Mouse (Mus musculus): ENCODE measurements at regions not wholly inside any gene's neighbourhood (a gene's known extent, or its start where the extent isn't known, plus 50 kb on each side); places are given as distances from the start of the nearest gene placed in this dataset.

DNA sequence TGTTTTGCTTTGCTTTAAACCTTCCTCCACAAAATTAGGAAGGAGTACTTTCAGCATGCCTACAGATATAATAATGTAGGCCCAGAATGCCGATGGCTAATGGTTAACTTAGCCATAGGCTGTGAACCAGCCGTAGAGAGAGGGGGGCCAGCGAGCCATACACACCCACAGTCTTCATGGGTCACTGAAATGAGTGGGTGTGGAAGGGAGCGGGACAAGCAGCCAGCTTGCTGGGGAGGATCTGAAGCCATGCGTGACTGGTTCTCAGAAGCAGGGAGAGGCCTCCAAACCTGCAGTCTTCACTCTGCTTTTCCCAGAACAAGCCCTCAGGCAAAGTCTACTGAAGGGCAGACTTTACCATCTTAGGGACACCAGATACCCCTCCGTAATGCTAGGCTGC lies 50.8 kb upstream of the Ptpn13 start:
- no peak for DNase-seq (ENCODE audit: low read depth, low spot score)

DNA sequence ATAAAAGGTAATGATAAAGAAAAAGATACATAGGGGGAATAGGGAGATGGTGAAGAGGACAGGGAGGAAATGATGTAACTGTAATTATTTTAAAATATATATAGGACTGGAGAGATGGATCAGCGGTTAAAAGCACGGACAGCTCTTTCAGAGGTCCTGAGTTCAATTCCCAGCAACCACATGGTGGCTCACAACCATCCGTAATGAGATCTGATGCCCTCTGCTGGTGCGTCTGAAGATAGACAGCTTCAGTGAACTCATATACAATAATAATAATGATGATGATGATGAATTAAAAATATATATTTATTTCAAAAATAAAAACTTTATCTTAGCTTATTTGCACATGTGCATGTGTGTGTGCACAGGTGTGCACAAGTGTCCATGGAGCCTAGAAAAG lies 51.9 kb upstream of the Ptpn13 start:
- DNase-seq (ENCODE audit: low read depth, low spot score), result no peak

DNA sequence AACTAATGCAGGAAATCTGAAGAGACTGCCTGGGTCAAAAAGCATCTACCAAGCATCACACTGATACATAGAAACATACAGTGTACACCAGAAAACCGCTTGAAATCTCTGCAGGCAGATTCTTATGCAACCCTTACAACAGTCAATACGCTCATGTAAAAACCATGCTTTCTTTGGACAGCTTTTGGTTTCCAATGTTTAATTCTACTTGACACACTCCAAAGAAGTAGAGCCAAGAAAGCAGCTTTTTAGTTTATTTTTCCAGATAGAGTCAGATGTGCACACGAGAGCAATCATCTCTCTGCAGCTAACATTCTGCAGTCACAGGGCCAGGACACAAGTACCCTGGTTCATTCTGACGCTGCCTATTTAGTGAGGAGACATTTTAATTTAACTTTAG lies 54.5 kb upstream of the Ptpn13 start:
- DNase-seq (ENCODE audit: low read depth, low spot score), result no peak

DNA sequence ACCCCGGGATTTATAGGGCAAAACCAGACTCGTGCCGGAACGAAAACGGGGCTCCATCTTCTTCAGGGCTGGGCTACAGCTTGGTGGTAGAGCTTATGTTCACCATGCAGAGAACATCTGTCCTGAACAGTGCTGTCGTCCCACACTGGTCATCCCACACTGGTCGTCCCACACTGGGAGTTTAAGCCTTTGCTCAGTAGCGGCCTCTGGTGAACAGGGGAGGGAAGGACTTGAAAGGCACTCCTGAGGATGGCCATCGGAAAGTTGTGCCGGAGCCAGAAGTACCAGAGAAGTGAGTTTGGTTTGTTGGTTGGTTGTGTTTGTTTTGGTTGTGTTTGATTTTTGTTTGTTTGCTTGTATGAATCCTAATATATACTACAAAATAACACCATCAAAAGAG lies 56.0 kb upstream of the Ptpn13 start:
- no peak for DNase-seq (ENCODE audit: low read depth, low spot score)

DNA sequence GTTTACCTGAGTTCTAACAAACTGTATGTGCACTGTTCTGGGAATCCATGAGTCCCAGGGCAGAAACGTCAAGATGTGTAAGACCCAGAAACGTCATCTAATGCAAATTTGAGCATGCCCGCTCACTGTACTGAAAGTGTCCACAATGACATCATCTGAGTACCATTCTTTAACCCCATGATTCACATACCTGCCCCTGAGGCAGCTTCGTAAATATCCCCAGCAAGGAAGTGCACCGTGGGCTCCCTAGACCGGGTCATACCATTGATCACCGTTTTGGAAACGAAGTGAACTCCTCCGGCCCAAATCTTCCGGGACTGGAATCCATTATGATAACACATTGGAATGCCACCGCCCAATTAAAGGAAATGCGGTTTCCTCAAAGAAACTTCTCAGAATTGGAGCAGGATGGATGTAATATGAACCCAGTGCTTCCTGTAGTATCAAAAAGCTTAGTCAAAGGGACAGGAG lies 57.8 kb upstream of the Ptpn13 start:
- no peak for DNase-seq (ENCODE audit: low read depth, low spot score)

DNA sequence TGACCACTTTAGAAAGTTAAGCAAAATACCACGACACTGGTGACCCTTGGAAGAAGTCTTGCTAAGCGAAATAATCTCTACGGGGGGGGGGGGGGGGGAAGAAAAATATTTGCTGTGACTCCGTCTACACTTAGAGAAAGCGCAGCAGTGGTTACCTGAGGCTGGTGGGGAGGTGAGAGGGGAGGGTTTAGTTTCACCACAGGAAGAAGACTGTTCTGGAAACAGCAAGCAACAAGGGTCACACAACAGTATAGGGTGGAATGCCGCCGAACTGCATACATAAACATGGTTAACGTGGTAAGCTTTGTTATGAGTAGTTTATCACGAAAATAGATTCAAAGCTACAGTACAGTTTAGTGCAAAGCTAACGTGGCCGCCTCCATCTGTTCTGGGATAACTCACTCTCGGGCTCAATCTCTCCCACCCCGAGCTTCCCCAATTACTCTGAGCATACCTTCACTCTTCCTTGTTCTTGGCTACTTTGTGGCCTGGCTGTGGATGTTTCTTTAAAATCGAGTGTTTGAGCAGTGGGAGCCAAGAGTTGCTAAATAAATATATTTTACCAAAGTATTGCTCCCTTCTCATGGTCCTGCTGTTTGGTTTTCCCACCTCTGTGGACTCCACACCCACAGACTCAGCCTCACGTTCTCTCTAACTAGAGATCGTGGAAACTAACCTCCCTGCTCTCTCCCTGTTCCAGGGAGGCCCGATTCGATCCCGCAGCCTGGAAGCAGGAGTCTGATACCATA lies 59.1 kb upstream of the Ptpn13 start:
- no peak for DNase-seq (ENCODE audit: low read depth, low spot score)

DNA sequence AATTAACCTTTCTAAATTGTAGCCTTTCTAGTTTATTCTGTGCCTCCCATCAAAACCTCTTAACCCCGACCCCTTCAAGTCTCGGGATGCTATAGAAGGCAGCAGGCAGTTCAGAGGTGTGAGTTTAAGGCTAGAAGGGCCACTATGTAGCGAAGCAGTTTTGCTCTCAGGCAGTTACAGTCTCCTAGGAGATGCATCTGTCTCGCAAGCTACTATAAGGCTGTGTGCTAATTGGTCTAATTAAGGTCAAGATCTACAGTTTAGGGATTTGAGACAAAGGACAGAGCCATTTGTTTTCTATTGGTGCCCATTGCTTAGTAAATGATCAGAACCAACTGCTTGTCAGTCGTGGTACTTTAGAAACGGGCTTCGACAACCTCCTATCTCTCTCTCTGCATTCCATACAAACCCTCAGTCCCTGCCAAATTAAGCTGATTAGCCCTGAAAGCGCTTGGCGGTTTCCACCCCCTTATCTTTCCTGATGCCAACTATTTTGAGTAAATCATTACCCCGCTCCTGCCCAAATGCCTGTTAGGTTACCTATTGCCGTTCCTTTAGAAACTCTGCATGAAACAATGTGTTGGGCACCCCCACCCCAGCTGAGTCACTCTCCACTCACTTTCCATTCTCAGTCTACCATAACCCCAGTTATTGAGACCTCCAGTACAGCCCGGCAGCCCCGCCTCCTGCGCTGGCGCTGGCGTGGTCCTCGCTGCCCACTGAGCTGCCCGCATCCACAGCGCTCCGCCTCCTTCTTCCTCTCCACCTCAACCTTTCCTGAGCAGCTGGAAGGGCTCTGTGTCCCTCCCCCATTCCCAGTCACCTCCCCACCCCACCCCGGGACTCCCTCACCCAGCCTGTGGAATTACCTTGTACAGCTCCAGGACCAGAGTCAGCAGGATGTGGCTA lies 59.9 kb upstream of the Ptpn13 start:
- no peak for DNase-seq (ENCODE audit: low read depth, low spot score)

DNA sequence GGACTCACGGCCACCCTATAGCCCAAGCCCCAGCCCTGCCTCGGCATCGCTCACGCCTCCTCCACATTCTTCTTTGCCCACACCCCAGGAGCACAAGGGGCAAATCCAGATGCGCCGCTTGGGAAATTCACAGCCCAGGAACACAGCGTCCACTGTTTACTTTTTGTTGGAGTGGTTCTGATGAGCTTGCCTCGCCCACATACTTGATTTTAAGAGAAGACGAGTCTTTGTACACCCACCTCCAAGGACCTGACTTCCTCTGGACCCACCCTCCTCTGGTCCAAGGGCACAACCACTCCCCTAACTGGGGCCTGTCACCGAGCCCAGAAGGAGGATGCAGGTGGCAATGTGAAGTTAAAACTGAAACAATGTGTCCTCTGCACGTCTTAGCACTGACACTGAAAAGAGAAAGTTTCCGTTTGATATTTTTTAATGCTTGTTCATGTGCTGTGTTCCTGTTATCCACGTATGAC lies 64.2 kb upstream of the Ptpn13 start:
- DNase-seq (ENCODE audit: low read depth, low spot score), result no peak

DNA sequence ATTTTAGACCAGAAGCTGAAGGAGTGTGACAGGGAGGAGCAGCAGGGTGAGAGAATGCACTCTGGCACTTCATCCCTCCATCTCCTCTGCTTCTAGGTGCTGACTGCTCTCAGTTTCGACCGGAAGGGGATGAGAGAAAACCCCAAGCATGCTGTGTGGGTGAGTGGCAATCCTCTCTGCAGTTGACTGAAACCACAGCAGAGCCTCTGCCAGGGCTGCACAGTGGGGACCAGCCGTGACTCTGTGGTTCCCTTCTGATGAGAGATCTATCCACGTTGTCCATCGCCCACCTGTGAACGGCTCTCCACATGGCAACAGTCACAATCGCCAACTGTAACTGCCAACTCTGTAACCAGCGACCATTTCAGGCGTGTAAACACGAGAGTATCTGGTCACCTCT lies 64.6 kb upstream of the Ptpn13 start:
- no peak for DNase-seq (ENCODE audit: low read depth, low spot score)

DNA sequence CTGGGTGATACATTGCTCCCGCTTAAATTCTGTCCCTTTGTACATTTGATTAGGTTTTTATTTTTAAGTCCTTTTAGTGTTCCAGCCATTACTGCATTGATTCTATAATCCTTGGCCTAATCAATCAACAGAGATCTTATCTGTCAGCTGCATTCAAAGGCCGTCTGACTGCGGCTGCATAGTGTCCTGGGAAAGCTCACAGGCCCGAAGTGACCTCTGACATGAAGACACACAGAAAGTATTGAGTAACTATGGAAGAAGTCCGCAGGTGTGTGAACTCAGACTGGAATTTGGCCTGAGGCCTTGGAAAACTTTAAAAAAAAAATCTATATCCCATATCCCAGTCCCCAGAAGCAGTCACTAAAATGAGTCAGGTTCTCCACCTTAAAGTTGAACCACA lies 67.4 kb upstream of the Ptpn13 start:
- DNase-seq (ENCODE audit: low read depth, low spot score), result no peak

DNA sequence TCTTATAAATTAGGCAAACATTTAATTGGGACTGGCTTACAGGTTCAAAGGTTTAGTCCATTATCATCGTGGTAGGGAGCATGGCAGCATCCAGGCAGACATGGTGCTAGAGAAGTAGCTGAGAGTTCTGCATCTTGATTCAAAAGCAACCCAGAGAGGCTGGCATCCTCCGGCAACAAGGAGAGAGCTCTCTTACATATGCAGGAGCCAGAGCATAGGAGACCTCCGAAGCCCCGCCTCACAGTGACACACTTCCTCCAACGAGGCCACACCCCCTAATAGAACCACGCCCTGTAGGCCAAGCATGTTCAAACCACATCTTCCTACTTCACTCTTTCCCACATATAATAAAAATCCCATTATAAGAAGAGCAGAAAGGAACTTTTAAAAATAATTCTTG lies 68.5 kb upstream of the Ptpn13 start:
- no peak for DNase-seq (ENCODE audit: low read depth, low spot score)

DNA sequence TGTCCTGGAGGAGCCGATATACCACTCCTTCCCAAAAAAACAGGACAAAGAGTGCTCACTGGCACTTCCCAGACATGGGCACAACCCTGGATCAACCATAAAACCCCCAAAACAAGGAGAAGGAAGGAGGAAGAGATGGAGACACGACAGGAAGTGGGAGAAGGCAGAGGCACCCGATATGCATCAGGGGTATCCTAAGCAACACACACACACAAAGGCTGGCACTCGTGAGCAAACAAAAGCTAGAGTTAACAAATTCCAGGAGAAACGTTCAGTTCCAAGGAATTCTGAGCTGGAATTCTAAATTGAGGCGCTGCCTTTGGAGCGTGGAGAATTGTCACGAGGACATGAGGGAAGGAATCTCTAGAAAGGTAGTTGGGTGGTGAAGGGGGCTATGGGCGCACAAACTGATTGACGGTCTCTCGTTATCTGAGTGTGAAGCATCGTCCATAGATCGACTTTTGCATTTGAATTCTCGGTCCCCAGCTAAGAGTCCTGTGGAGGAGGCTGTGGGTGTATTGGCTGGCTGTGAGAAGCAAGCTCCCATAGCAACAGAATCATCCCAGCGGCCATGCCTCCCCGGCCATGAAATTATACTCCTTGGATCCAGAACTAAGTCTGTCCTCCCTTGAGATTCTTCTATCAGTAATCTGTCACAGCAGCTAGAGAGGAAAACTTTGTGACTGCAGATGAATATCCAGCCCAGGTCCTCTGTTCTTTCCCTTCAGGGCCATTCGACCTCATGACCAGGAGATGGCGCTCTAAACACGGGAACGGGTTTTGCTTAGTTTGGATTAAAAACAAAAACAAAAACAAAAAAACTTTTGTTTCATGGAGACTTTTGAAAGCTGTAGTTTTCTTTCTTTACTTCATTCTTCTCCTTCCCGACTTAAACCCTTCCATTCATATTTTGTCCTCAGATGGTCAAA lies 69.4 kb upstream of the Ptpn13 start:
- DNase-seq (ENCODE audit: low read depth, low spot score), result peak; percentile 18

DNA sequence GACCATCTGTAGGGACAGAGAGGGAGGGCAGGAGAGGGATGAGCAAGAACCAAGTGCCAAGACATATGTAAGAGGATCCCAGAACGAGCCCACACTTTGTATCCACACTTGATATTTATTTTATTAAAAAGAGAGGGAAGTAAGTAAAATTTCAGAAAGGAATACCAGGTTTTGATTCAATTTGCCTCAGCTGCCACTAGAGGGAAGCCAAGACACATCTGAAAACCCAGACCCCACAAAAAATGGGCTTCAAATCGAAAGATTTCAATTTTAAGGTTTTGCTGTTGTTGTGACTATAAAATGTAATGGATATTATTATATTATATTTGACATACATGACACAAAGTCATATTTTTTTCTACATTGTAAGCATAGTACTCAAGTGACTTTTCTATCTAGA lies 81.1 kb upstream of the Ptpn13 start:
- no peak for DNase-seq (ENCODE audit: low read depth, low spot score)

DNA sequence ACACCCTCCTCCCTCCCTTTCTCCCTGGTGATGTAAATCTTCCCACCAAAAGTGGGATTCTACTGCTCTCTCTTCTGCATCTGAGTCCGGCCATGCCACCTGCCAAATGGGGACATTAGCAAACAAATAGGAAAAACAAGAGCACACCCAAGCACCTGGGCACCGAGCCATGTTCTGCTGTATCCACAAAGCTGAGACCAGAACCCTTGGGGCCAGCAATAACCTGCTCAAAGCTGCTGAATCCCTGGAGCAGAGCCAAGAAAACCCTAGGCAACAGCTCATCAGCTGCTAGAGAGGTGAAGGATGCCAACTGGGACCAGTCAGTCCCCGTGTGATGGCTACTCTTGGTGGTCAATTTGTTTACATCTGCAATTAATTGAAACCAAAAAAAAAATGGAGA lies 83.5 kb upstream of the Ptpn13 start:
- DNase-seq (ENCODE audit: low read depth, low spot score), result no peak

DNA sequence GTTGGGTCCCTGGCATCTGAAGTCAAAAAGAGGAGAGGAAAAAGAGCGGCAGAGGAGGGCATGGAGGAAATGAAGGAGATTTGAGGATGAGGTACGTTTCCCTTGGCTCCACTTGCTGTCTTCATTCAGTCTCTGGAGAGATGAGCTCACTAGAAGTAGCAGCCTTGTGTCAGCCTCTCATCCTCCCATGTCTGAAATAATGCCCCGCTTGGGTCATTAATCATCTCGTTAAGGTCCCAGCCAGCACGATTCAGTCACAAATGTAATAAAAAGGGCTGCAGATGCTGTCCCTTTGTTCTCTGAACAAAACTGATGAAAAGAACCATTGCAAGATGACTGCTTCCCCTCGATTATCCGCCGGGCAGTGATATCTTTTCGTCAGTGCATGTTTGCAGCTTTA lies 84.4 kb upstream of the Ptpn13 start:
- no peak for DNase-seq (ENCODE audit: low read depth, low spot score)

DNA sequence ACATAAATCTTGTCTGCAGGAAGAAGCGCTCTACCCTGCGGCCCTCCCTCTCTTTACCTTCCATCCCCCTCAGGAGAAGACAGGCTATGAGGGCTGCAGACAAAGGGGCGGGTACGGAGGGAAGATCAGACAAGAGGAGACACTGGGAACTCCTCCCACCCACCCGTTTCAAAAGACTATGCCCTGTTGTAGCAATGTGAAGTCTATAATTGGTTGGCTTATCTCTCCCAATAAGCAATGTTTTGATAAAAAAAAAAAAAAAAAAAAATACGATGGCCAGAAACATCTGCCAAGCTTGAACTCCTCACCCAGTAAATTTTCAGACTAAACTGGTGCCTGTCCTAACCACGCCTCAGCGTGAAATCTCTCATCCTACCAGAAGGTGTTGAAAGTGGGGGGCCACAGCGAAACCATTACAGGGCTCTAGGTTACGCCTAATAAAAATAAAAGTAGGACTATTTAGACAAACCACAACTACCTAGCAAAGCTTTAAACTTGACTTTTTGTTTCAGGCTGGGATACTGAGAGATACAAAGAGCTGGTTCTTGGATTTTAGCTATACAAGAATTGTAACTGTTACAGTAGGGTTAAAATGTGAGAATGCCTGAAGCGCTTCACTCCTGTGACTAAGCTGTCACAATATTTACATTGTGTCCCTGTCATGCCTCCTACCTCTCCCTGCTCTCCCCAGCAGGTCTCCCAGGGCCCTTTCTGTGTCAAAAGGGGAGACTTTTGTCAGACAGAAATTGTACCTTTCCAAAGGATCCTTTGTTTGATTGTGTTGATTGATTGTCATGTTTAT lies 88.1 kb upstream of the Ptpn13 start:
- no peak for DNase-seq (ENCODE audit: low read depth, low spot score)

DNA sequence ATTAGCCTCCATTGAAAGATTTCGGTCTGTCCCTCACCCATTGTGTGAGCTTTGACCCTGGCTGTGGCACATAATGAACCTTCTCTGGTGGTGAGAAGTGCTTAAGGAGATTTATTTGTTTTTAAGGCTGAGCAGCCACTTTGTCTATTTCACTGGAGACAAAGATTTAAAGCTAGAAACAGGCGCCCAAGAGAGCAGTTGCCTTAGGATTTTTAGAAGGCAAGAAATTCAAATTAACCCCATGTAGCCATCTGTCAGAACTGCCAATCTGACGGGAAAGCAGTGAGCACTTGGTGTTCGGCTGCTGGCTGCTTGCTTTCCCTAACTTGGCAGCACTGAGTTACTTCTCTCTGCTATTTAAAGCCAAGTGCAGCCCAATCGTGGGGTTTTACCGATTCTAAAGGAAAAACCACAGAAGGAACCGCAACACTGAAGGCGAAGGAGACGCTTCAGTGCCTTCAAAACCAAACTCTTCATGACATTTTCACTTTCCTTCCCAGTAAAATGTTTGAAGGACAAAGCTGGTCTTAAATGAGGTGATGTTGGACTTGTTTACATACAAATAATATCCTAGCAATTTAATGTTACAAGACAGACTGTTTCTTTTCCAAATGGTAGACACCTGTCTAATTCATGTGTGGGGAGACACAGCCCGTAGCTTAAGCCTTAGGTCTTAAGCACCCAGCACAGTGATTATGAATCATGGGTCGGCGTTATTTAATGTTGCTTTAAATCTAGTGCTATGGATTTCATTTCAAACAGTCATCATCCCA lies 88.9 kb upstream of the Ptpn13 start:
- DNase-seq (ENCODE audit: low read depth, low spot score), result no peak

DNA sequence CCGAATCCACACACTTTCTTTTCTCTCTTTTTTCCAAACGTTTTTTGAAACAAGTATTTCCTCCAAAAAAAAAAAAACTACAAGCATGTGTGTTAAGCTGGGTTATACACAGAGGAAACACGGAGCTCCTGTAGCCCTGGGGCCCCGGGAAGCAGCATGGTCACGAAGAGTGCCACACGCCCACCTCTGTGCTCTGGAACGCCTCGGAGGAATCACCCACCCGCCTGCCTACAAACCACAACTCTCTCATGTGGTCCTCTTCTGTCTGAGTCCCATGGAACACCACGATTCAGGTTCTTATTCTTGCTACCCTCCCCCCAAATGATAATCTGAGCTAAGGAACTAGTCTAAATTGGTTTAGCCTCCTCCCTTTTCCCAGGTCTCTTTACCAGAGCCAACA lies 98.6 kb upstream of the Ptpn13 start:
- no peak for DNase-seq (ENCODE audit: low read depth, low spot score)

DNA sequence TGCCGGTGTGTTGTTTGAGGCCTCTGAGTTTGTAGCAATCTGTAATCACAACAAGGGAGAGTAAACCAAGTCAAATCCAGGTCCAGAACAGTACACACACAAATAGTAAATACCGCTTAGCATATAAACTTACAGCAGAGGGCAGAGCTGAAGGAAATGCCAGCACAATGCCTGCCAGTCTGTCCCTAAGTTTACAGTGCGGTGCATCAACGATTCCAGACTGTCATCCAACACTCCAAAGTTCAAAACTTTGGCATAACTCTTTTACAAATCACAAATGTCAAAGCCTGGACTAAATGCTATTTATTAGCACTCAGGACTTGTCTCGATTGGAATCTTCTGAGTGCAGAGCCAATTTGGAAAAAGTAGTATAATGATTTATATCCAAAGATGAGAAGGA lies 104.7 kb upstream of the Ptpn13 start:
- no peak for DNase-seq (ENCODE audit: low read depth, low spot score)

All from retina, adult 2 months (tissue).